Mouse (Mus musculus): ENCODE measurements around the gene Dedd2. TPM values are rescaled to one million over a fixed set of nuclear protein-coding genes. Genes with fewer than 3 reads are reported as not detected.

The Dedd2 gene
- total RNA-seq (2023), result 228 and 310 TPM in 2 replicates

DNA sequence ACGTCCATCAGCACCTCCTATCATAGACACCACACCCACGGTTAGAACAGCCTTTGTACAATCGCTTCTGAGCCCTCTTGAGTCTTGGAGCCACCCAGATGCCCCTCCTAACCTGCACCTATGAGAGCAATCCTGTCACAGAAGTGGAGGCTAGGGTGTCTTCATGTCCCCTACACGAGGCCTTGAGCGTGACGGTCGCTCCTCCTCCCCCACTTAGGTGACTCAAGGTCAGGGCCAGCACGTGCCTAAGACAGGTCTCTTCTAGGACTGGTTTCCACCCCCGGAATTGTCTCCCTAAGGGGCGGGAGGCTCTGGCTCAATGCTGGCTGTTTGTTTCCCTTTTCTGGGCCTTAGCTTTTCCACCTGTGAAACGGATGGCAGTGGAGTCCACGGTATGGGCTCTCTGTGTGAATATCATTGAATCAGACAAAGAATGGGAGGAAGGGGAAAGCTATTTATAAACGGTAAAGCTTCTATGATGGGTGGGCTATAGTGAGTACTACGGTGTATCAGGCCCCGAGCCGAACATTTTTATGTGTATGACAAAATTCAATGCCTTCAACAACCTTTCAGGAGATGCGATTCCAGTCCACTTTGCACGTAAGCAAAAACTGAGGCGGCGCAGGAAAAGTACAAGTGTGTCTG is at the start of gene Dedd2:
TSS of gene Dedd2 (minus strand) at position 159 of the 645 bp plus-strand sequence.

DNA sequence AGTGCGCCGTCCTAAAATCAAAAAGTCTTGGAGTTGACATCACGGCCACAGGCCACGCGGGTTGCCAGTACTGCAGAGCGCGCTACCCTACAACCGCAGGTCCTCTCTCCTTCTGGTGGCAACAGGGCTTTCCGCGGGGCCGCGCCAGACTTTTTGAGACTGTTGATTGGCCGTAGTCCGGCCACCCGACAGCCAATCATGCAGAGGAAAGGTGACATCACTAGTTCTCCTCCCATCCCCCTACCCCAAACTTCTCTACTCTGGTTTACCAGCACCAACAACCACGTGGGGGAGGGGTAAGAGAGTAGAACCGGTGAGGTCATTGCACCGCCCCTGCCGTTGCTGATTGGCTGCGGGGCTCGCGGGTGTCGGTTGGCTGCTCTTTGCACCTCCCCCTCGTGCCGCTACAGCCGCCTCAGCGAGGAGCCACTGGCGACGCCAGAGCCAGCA is 46.9 kb upstream of the Dedd2 start, which contains the start of gene Cic:
TSS of gene Cic (plus strand) at position 404 of the 450 bp plus-strand sequence.

DNA sequence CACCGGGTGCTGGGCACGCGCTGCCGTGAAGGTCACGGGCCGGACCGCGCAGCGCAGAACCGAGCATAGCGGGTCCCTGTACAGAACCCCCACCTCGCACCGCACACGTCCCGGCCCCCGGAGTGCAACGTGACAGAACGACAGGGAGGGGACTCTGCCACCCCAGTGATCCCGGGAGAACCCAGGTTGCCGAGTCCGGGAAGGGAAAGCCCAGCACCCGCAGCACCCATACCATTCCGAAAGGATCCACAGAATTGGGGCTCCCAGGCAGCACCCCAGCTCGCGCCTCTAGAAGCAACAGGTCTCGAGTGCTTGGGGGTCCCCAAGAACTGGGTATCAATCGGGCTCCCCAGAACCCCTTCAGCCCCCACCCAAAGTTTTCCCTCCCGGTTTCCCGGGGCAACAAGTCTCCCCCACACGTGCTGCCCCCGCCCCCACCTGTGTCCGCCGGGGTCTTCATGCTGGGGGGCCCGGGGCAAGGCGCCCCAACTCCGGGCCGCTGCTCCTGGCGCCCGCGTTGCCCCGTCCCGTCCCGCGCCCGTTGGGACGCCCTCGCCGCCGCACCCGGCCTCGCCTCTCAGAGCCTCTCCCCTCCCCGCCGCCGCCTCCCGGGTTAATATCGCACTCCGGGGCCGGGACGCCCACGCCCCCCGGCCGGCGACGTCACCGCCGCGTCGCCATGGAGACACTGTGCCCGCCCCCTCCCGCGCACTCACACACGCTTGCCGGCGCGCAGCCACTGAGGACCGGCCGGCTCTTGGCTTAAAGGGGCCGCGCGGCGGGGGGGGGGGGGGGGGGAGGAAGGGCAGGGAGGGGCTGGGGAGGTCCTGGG is 29.9 kb upstream of the Dedd2 start, which contains the start of gene Erf:
TSS of gene Erf (minus strand) at position 621 of the 832 bp plus-strand sequence.

DNA sequence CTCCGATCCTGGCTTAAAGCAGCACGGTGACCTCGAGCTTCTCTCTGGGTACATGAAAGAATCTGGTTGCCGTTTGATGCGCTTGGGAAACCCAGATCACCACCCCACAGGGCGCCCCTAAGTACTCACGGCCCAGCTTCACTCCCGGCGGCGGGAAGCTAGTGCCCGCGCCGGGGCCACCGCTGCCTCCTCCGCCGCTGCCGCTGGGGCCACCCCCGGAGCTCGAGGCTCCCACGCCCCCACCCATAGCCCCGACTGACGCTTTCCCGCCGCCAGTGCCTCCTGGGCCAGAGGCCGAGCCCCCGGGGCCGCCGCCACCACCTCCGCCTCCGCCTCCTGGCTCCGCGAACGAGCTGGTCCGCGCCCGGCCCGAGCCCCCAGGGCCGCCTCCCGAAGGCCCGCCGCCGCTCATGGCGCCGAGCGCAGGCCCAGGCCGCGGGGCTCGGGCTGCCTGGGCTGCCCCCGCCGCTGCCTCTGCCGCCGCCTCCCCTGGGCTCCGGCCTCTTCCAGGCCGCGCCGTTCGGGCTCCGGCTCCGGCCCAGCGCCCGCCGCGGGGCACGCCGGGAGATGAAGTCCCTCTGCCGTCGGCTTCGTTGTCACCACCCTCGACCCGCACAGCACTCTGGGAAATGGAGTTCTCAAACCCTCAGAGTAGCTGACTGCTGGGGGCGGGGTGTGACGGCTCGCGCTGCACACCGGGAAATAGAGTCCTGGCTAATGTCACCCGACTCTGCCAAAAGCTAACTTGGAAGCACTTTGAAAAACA is 17.0 kb upstream of the Dedd2 start, which contains the start of gene Gsk3a:
TSS of gene Gsk3a (minus strand) at position 603 of the 766 bp plus-strand sequence.

GRCm38 (mm10) chr7:25221102-25221883 is 878 bp upstream of the Dedd2 start, which contains the start of gene Zfp526:
TSS of gene Zfp526 (plus strand) at chr7:25221425.

DNA sequence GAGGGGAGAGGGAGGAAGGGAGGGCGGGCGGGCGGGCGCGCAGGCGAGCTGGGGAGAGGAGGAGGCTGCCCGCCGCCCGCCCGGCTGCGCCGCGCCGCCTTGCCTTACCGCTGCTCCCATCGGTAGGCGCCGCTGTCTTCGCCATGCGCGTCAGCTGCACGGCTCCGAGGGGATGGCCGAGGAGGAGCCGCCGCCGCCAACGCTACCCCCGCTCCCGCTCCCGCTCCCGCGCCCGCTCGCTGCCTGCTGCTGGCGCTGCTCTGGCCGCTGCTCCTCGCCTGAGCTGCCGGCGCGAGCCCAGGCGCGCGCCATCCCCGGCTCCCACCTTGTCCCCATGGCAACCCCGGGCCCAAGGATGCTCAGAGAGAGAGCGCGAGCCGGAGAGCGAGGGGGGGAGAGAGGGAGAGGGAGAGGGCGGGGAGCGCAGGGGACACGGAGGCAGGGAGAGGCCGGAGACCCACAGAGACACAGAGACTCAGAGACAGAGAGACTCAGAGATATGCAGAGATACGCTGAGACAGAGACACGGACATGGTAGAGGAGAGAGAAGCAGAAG is 40.7 kb downstream of the Dedd2 start, which contains the start of gene Pou2f2:
TSS of gene Pou2f2 (minus strand) at position 121 of the 556 bp plus-strand sequence.

Other genes with a start within 250 kb of the Dedd2 start
- gene Rabac1, start 247.9 kb downstream of the Dedd2 start, total RNA-seq (2023), result 138 and 148 TPM in 2 replicates
- gene Atp1a3, start 214.7 kb downstream of the Dedd2 start, total RNA-seq (2023), result 230 and 240 TPM in 2 replicates
- 1.7 and 5.5 TPM in 2 replicates for gene Grik5, start 148.3 kb downstream of the Dedd2 start, total RNA-seq (2023)
- 10.4 and 11.0 TPM in 2 replicates for gene Zfp574, start 148.0 kb downstream of the Dedd2 start, total RNA-seq (2023)
- gene Pou2f2, start 40.9 kb downstream of the Dedd2 start, total RNA-seq (2023), result 7.4 and 8.8 TPM in 2 replicates
- 7.1 and 8.5 TPM in 2 replicates for gene Zfp526, start 810 bp upstream of the Dedd2 start, total RNA-seq (2023)
- gene Gsk3a, start 17.2 kb upstream of the Dedd2 start, total RNA-seq (2023), result 66.1 and 79.7 TPM in 2 replicates
- gene Erf, start 30.1 kb upstream of the Dedd2 start, total RNA-seq (2023), result 7.6 and 9.5 TPM in 2 replicates
- 191 and 236 TPM in 2 replicates for gene Cic, start 47.1 kb upstream of the Dedd2 start, total RNA-seq (2023)
- 4.6 and 9.4 TPM in 2 replicates for gene Pafah1b3, start 77.4 kb upstream of the Dedd2 start, total RNA-seq (2023)
- gene Prr19, start 80.8 kb upstream of the Dedd2 start, total RNA-seq (2023), result not detected in 2 replicates
- not detected in 2 replicates for gene Tmem145, start 85.5 kb upstream of the Dedd2 start, total RNA-seq (2023)
- 1.9 and 3.2 TPM in 2 replicates for gene Megf8, start 96.5 kb upstream of the Dedd2 start, total RNA-seq (2023)
- gene Cnfn, start 149.1 kb upstream of the Dedd2 start, total RNA-seq (2023), result not detected in 2 replicates
- 49.2 and 51.6 TPM in 2 replicates for gene Lipe, start 178.1 kb upstream of the Dedd2 start, total RNA-seq (2023)
- not detected in 2 replicates for gene Cxcl17, start 192.3 kb upstream of the Dedd2 start, total RNA-seq (2023)

All from neutrophil, adult 65 days (primary cell).